Mouse (Mus musculus): ENCODE measurements at regions not wholly inside any gene's neighbourhood (a gene's known extent, or its start where the extent isn't known, plus 50 kb on each side); places are given as distances from the start of the nearest gene placed in this dataset.

- no peak for TF ChIP-seq CTCF (conservative IDR thresholded peaks at IDR 0.05; ENCODE audit: low read length)
- TF ChIP-seq POU5F1 (IDR thresholded peaks at IDR 0.05; ENCODE audit: borderline replicate concordance, low read length), result no peak
Measured at GRCm38 (mm10) chr2:116990106-116990505, 111.6 kb downstream of the Tmco5 start.
